Mouse (Mus musculus) liver, adult 2 months (tissue): ENCODE data around the gene Thrb. TPM values are rescaled to one million over a fixed set of nuclear protein-coding genes. Genes with fewer than 3 reads are reported as not detected.

Source experiments
- DNase-seq: peaks from one replicate; pipeline ENCODE4 v3.0.0-alpha.2; 2011; ENCODE audit warnings: low read depth, low spot score; ENCODE audit errors: extremely low read depth
- H3K27ac ChIP-seq: fragments of 200-500 bp; replicated peaks from 2 replicates; pipeline ENCODE4 v1.5.1; 2012; ENCODE audit warnings: low read depth, mild to moderate bottlenecking, control low read depth, inconsistent platforms, low read length; ENCODE audit not compliant: insufficient read depth
- H3K27me3 ChIP-seq: fragments of 200-500 bp; 2 replicates; pipeline ENCODE4 v1.6.1; 2012; ENCODE audit warnings: mild to moderate bottlenecking, moderate library complexity, low read length, inconsistent platforms; ENCODE audit not compliant: control insufficient read depth, insufficient read depth
- H3K36me3 ChIP-seq: fragments of 200-500 bp; 2 replicates; pipeline ENCODE4 v1.6.1; 2012; ENCODE audit warnings: low read length, inconsistent platforms; ENCODE audit not compliant: control insufficient read depth, insufficient read depth
- H3K4me1 ChIP-seq: fragments of 200-500 bp; 2 replicates; pipeline ENCODE4 v1.6.1; 2011; ENCODE audit warnings: low read length; ENCODE audit not compliant: control insufficient read depth, insufficient read depth
- H3K4me3 ChIP-seq: fragments of 200-500 bp; 2 replicates; pipeline ENCODE4 v1.5.1; 2011; ENCODE audit warnings: low read depth, mild to moderate bottlenecking, control low read depth, low read length, moderate library complexity; ENCODE audit not compliant: insufficient read depth
- H3K79me2 ChIP-seq: fragments of 200-500 bp; 2 replicates; pipeline ENCODE4 v1.6.1; 2012; ENCODE audit warnings: inconsistent platforms, mild to moderate bottlenecking, low read length, moderate library complexity; ENCODE audit not compliant: control insufficient read depth, insufficient read depth
- H3K9ac ChIP-seq: fragments of 200-500 bp; 2 replicates; pipeline ENCODE4 v1.6.1; 2012; ENCODE audit warnings: low read depth, mild to moderate bottlenecking, control low read depth, inconsistent platforms, low read length
- CTCF ChIP-seq: fragments of 200-500 bp; IDR thresholded peaks from 2 replicates; pipeline ENCODE4 v1.5.1; 2011; ENCODE audit warnings: low read depth, low read length, control low read depth
- POLR2A ChIP-seq: fragments of 200-500 bp; IDR thresholded peaks from 2 replicates; pipeline ENCODE4 v1.6.1; 2011; ENCODE audit warnings: low read length, control low read depth; ENCODE audit not compliant: insufficient read depth; ENCODE audit errors: extremely low read depth
- WGBS: fragments of 180-500 bp; shearing (Covaris S2); methylation state at CpG from one replicate; pipeline ENCODE4 v1.1.7; 2018; 5-methylcytosine and 5-hydroxymethylcytosine counted together
- polyA plus RNA-seq: library from polyadenylated mRNA; depleted of rRNA; stranded (reverse); fragments of >200 nt; gene quantifications from 2 replicates; pipeline ENCODE4 v1.2.3, GENCODE M21; 2012
- total RNA-seq: library from RNA; depleted of rRNA; stranded (reverse); fragments of >200 nt; gene quantifications from 2 replicates; pipeline ENCODE4 v1.2.3, GENCODE M21; 2014

Thrb gene
- total and polyA plus RNA-seq, 2 experiments = 8.6 to 34.6 TPM

- H3K4me3 ChIP-seq = no peak overlapping the region
- DNase-seq = no peak
- no peaks in the 10 kb centered on the region for H3K36me3 ChIP-seq
- 57% methylated on average over 3 of the region's 3 CpGs for WGBS
- TF ChIP-seq POLR2A (no peak), CTCF (no peak)
- no peak overlapping the region for H3K9ac ChIP-seq
- no peaks in the 10 kb centered on the region for H3K27me3 ChIP-seq
- H3K27ac ChIP-seq = no peak overlapping the region
- peaks cover 13% of the 10 kb centered on the region for H3K4me1 ChIP-seq
- H3K79me2 ChIP-seq = peaks cover 6% of the 10 kb centered on the region; the same call in 1 of the 2 replicates
These were observed 245.6 kb downstream of the Thrb start for GRCm38 (mm10) chr14:17905627-17906026.

DNA sequence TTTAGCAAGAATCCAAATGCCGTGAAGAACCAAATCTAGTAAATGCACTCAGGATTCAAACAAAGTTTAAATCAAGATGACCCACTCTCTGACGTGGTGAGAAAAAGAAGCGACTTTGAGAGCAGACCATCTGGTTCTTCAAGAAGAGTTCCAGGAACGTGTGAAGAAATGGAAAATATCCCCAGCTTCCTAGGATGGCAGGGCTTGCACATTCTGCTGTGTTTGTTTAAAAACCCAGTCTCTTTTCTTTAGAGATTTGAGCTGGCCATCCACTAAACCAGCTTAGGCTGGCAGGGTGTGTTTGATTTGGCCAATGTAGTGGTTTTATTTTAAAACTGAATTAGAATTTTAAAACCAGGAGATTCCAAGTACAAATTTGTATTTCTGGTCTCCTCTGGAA, 246.9 kb downstream of the Thrb start:
- H3K27ac ChIP-seq = no peak overlapping the region
- H3K27me3 ChIP-seq = no peaks in the 10 kb centered on the region
- H3K36me3 ChIP-seq = no peaks in the 10 kb centered on the region
- peaks cover 14% of the 10 kb centered on the region for H3K4me1 ChIP-seq
- 79% methylated on average over 4 of the region's 4 CpGs for WGBS
- H3K4me3 ChIP-seq = no peak overlapping the region
- peaks cover 8% of the 10 kb centered on the region; the same call in 1 of the 2 replicates for H3K79me2 ChIP-seq
- TF ChIP-seq CTCF (no peak), POLR2A (no peak)
- no peak for DNase-seq
- H3K9ac ChIP-seq = no peak overlapping the region

DNA sequence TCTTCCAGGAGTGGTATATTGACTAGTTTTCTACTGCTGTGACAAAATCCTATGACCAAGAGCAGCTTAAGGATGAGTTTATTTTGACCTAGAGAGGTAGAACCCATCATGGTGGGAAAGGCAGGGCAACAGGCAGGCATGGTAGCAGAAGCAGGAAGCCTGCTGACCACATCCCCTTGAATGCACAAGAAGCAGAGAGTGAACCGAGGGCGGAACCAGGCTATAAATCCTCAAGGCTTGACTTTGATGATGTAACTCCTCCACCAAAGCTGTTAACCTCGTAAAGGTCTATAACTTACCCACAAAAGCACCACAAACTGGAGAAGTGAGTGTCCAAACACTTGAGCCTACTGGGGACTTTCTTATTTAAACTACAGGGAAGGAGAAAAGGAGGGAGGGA, 251.1 kb downstream of the Thrb start:
- Histone ChIP-seq H3K4me1 (peaks cover 30% of the 10 kb centered on the region), H3K9ac (no peak overlapping the region), H3K79me2 (peaks cover 7% of the 10 kb centered on the region; the same call in 1 of the 2 replicates), H3K27ac (no peak overlapping the region), H3K36me3 (no peaks in the 10 kb centered on the region), H3K4me3 (no peak overlapping the region), H3K27me3 (no peaks in the 10 kb centered on the region)
- WGBS = 89% methylated on average over 3 of the region's 3 CpGs
- TF ChIP-seq POLR2A = no peak
- TF ChIP-seq CTCF = no peak
- no peak for DNase-seq

- no peak overlapping the region; the same call in 1 of the 2 replicates for H3K27ac ChIP-seq
- peak; percentile 64 for DNase-seq
- peaks cover 39% of the 10 kb centered on the region for H3K4me1 ChIP-seq
- no peaks in the 10 kb centered on the region for H3K36me3 ChIP-seq
- WGBS = 28% methylated on average over 6 of the region's 6 CpGs
- H3K27me3 ChIP-seq = no peaks in the 10 kb centered on the region
- no peak overlapping the region for H3K4me3 ChIP-seq
- H3K9ac ChIP-seq = no peak overlapping the region
- peaks cover 7% of the 10 kb centered on the region; the same call in 1 of the 2 replicates for H3K79me2 ChIP-seq
- no peak for TF ChIP-seq CTCF
These were observed 252.6 kb downstream of the Thrb start for GRCm38 (mm10) chr14:17912573-17913207.

- no peak for TF ChIP-seq POLR2A
- no peak for TF ChIP-seq CTCF
- H3K27ac ChIP-seq = peak overlapping the region; percentile 73
- no peaks in the 10 kb centered on the region for H3K27me3 ChIP-seq
- 55% methylated on average over 2 of the region's 2 CpGs for WGBS
- peaks cover 10% of the 10 kb centered on the region; the same call in 1 of the 2 replicates for H3K79me2 ChIP-seq
- no peak for DNase-seq
- no peaks in the 10 kb centered on the region for H3K36me3 ChIP-seq
- H3K9ac ChIP-seq = no peak overlapping the region
- H3K4me1 ChIP-seq = peaks cover 42% of the 10 kb centered on the region
- H3K4me3 ChIP-seq = no peak overlapping the region
These were observed 255.5 kb downstream of the Thrb start for GRCm38 (mm10) chr14:17915556-17915955.

- Histone ChIP-seq H3K4me1 (peaks cover 37% of the 10 kb centered on the region), H3K27me3 (no peaks in the 10 kb centered on the region), H3K36me3 (no peaks in the 10 kb centered on the region), H3K9ac (no peak overlapping the region), H3K4me3 (no peak overlapping the region), H3K79me2 (peaks cover 8% of the 10 kb centered on the region; the same call in 1 of the 2 replicates), H3K27ac (peak overlapping the region; percentile 63)
- TF ChIP-seq POLR2A (no peak), CTCF (no peak)
- 42% methylated on average over 2 of the region's 2 CpGs for WGBS
- no peak for DNase-seq
These were observed 256.6 kb downstream of the Thrb start for GRCm38 (mm10) chr14:17916651-17917050.
